Mouse (Mus musculus): ENCODE measurements around the gene Ppp1r14c. TPM values are rescaled to one million over a fixed set of nuclear protein-coding genes. Genes with fewer than 3 reads are reported as not detected.

Ppp1r14c gene
- polyA plus RNA-seq, 2 experiments, result 5.2 to 13.8 TPM

DNA sequence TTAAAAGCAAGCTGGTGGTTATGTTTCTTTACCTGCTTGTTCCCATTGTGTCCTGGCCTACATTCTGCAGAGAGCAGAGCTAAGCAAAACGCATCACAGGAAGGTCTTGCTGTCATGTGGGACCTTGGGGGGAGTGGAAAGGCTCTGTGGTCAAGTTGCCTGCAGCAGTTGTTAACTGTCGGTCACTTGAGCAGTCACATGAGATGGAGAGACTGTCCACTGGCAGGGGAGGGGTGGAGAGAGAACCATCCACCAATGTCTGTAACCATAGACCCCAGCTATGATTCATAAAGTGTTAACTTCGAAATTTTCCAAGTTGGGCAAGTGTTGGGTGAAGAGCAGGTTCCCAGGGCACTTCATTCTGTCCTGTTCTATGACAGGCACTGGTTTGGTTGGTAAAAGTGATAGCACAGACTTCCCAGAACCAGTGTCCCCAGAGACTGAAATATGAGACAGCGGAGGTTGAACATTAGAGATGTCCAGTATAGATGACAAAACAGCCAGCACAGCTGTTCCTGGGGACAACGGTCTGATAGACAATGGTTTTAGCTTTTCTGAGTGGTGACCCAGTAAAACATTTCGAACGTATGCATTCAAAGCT is 29.0 kb upstream of the Ppp1r14c start:
- no peak overlapping the region for H3K4me3 ChIP-seq (replicated peaks; ENCODE audit: low read length)
- H3K9me3 ChIP-seq (ENCODE audit: control insufficient read depth, low read length), result no peaks in the 10 kb centered on the region
- peak; percentile 30 for ATAC-seq (ENCODE audit: low FRiP score, low read depth)
- H3K27ac ChIP-seq (replicated peaks; ENCODE audit: low read depth, low read length), result no peak overlapping the region
- no peaks in the 10 kb centered on the region for H3K36me3 ChIP-seq (ENCODE audit: control insufficient read depth, insufficient read depth, low read length)
- no peaks in the 10 kb centered on the region for H3K27me3 ChIP-seq (ENCODE audit: control insufficient read depth, insufficient read depth, low read length)
- 63% methylated on average over 7 of the region's 7 CpGs for WGBS
- no peak overlapping the region for H3K9ac ChIP-seq (ENCODE audit: low read depth, low read length, severe bottlenecking)
- DNase-seq (ENCODE audit: low spot score), result no peak
- no peak overlapping the region for H3K4me2 ChIP-seq (replicated peaks; ENCODE audit: low read depth, low read length, severe bottlenecking)
- TF ChIP-seq POLR2A (IDR thresholded peaks at IDR 0.05; ENCODE audit: borderline replicate concordance, extremely low read depth, insufficient read depth, insufficient read length), result no peak
- H3K4me1 ChIP-seq (ENCODE audit: control insufficient read depth, insufficient read depth, low read length), result no peaks in the 10 kb centered on the region

DNA sequence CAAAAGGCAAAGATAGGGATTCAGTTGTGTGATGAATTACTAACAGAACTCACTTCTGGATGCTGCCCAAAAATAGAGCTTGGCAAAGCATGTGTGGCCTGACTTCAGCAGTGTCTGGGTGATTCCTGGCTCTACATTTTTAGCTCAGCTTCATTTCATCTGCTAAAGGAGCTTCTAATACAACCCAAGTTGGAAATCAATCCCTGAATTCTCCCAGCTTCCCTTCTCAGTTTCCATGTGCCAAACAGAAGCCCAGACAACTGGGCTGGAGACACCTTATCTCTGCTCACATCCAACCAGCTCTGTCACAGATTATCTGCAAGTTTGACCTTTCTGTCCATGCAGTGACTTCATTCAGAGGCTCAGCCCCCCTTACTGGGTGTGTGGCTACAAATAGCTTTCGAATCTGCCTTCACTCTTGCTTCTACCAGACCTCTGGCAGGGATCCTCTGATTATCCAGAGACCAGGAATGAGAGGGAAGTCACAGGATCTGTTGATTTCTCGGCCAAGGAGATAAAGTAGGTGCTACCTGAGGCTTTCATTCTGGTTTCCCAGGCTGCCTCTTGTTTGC is 28.4 kb upstream of the Ppp1r14c start:
- Histone ChIP-seq H3K9ac (ENCODE audit: low read depth, low read length, severe bottlenecking) (no peak overlapping the region), H3K27ac (replicated peaks; ENCODE audit: low read depth, low read length) (no peak overlapping the region), H3K36me3 (ENCODE audit: control insufficient read depth, insufficient read depth, low read length) (no peaks in the 10 kb centered on the region), H3K4me1 (ENCODE audit: control insufficient read depth, insufficient read depth, low read length) (no peaks in the 10 kb centered on the region), H3K9me3 (ENCODE audit: control insufficient read depth, low read length) (no peaks in the 10 kb centered on the region), H3K4me3 (replicated peaks; ENCODE audit: low read length) (no peak overlapping the region), H3K4me2 (replicated peaks; ENCODE audit: low read depth, low read length, severe bottlenecking) (no peak overlapping the region), H3K27me3 (ENCODE audit: control insufficient read depth, insufficient read depth, low read length) (no peaks in the 10 kb centered on the region)
- ATAC-seq (ENCODE audit: low FRiP score, low read depth) (peak; percentile 28; the same call in 1 of the 2 replicates), DNase-seq (ENCODE audit: low spot score) (peak; percentile 54)
- 60% methylated on average over 2 of the region's 2 CpGs for WGBS
- no peak for TF ChIP-seq POLR2A (IDR thresholded peaks at IDR 0.05; ENCODE audit: borderline replicate concordance, extremely low read depth, insufficient read depth, insufficient read length)

DNA sequence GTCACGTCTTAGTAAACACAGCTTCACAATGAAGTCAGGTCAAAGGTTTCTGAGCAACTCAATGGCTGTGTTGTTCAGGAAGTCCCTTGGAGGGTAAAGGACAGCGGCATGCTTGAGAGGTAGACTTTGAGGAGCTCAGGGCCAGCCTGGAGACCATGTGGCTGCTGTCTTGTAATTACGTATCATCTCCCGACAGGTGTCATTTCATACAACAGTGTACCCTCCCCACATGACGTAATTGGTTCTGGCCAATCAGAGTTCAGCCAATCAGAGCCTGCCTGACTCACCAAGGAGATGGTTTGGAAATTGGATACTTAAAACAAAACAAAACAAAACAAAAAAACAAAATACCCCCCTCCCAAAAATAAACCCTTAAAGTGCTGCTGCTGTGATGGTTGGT is 20.2 kb upstream of the Ppp1r14c start:
- Histone ChIP-seq H3K36me3 (ENCODE audit: control insufficient read depth, insufficient read depth, low read length) (no peaks in the 10 kb centered on the region), H3K27ac (replicated peaks; ENCODE audit: low read depth, low read length) (no peak overlapping the region), H3K27me3 (ENCODE audit: control insufficient read depth, insufficient read depth, low read length) (no peaks in the 10 kb centered on the region), H3K4me3 (replicated peaks; ENCODE audit: low read length) (no peak overlapping the region), H3K9ac (ENCODE audit: low read depth, low read length, severe bottlenecking) (no peak overlapping the region), H3K9me3 (ENCODE audit: control insufficient read depth, low read length) (no peaks in the 10 kb centered on the region), H3K4me1 (ENCODE audit: control insufficient read depth, insufficient read depth, low read length) (no peaks in the 10 kb centered on the region), H3K4me2 (replicated peaks; ENCODE audit: low read depth, low read length, severe bottlenecking) (no peak overlapping the region)
- DNase-seq (ENCODE audit: low spot score), result no peak
- WGBS, result 61% methylated on average over 5 of the region's 5 CpGs
- no peak for ATAC-seq (ENCODE audit: low FRiP score, low read depth)
- no peak for TF ChIP-seq POLR2A (IDR thresholded peaks at IDR 0.05; ENCODE audit: borderline replicate concordance, extremely low read depth, insufficient read depth, insufficient read length)

DNA sequence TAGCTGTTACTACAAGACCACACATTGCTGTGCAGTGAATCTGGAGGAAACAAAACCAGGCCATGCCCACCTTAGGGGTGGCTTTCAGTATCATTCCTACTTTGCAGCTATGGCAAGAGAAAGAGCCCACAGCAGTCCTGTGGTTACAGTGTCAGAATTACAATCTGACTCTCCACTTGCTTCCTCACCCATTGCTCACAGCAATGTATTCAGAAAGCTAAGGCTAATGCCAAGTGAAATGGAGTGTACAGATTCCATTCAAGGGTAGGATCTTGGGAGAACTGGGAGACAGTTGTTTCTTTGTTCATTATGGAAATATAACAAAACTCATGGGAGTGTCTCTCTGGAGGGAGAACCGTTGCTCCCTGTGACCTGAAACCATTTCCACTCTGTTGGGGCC is 6.3 kb upstream of the Ppp1r14c start:
- DNase-seq (ENCODE audit: low spot score), result no peak
- Histone ChIP-seq H3K9me3 (ENCODE audit: control insufficient read depth, low read length) (no peaks in the 10 kb centered on the region), H3K27ac (replicated peaks; ENCODE audit: low read depth, low read length) (no peak overlapping the region), H3K4me2 (replicated peaks; ENCODE audit: low read depth, low read length, severe bottlenecking) (no peak overlapping the region), H3K9ac (ENCODE audit: low read depth, low read length, severe bottlenecking) (no peak overlapping the region), H3K27me3 (ENCODE audit: control insufficient read depth, insufficient read depth, low read length) (no peaks in the 10 kb centered on the region), H3K36me3 (ENCODE audit: control insufficient read depth, insufficient read depth, low read length) (no peaks in the 10 kb centered on the region), H3K4me3 (replicated peaks; ENCODE audit: low read length) (no peak overlapping the region), H3K4me1 (ENCODE audit: control insufficient read depth, insufficient read depth, low read length) (no peaks in the 10 kb centered on the region)
- no peak for ATAC-seq (ENCODE audit: low FRiP score, low read depth)
- 81% methylated on average over 1 of the region's 1 CpGs for WGBS
- no peak for TF ChIP-seq POLR2A (IDR thresholded peaks at IDR 0.05; ENCODE audit: borderline replicate concordance, extremely low read depth, insufficient read depth, insufficient read length)

DNA sequence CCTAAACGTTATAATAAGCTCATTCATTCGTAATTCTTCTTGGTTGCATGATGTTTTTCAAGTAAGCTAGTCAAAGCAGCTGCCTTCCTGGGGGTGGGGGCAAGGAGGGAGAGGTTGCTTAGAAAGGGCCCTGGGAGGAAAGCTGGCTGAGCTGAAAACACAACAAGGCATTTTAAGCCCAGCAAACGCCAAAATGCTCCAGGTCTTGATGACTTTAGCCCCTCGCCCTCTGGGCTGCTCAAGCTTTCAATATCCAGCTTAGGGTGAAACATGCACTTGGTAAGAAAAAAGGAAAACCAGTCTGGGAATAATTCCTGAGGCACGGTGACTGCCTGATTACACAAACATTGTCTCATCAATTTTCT is 204 bp upstream of the Ppp1r14c start:
- no peak overlapping the region for H3K27ac ChIP-seq (replicated peaks; ENCODE audit: low read depth, low read length)
- no peak overlapping the region for H3K9ac ChIP-seq (ENCODE audit: low read depth, low read length, severe bottlenecking)
- H3K36me3 ChIP-seq (ENCODE audit: control insufficient read depth, insufficient read depth, low read length), result no peaks in the 10 kb centered on the region
- no peak for TF ChIP-seq POLR2A (IDR thresholded peaks at IDR 0.05; ENCODE audit: borderline replicate concordance, extremely low read depth, insufficient read depth, insufficient read length)
- peak overlapping the region; percentile 57 for H3K4me3 ChIP-seq (replicated peaks; ENCODE audit: low read length)
- DNase-seq (ENCODE audit: low spot score) (no peak), ATAC-seq (ENCODE audit: low FRiP score, low read depth) (no peak)
- H3K27me3 ChIP-seq (ENCODE audit: control insufficient read depth, insufficient read depth, low read length), result peaks cover 15% of the 10 kb centered on the region; the same call in 1 of the 2 replicates
- no peaks in the 10 kb centered on the region for H3K9me3 ChIP-seq (ENCODE audit: control insufficient read depth, low read length)
- H3K4me1 ChIP-seq (ENCODE audit: control insufficient read depth, insufficient read depth, low read length), result no peaks in the 10 kb centered on the region
- H3K4me2 ChIP-seq (replicated peaks; ENCODE audit: low read depth, low read length, severe bottlenecking), result peak overlapping the region; percentile 97
- 24% methylated on average over 5 of the region's 5 CpGs for WGBS

Measured in limb, embryonic 14.5 days (tissue).